Mouse (Mus musculus) kidney, postnatal 10 days (tissue): ENCODE measurements at regions not wholly inside any gene's neighbourhood (a gene's known extent, or its start where the extent isn't known, plus 50 kb on each side); places are given as distances from the start of the nearest gene placed in this dataset.

Experiments used
- DNase-seq: peaks from one replicate; pipeline ENCODE4 v3.0.0; 2021; ENCODE audit warnings: mixed read lengths

- DNase-seq = no peak
Measured at GRCm38 (mm10) chr1:143074999-143075398, 565.5 kb upstream of the B3galt2 start.

GRCm38 (mm10) chr1:143080441-143080840 lies 560.0 kb upstream of the B3galt2 start:
- no peak for DNase-seq

- no peak for DNase-seq
Measured at GRCm38 (mm10) chr1:143096904-143097303, 543.6 kb upstream of the B3galt2 start.

- no peak for DNase-seq
Measured at GRCm38 (mm10) chr1:143098307-143098706, 542.2 kb upstream of the B3galt2 start.

- no peak for DNase-seq
Measured at GRCm38 (mm10) chr1:143122185-143122584, 518.3 kb upstream of the B3galt2 start.

GRCm38 (mm10) chr1:143130257-143130656 lies 510.2 kb upstream of the B3galt2 start:
- no peak for DNase-seq

GRCm38 (mm10) chr1:143132806-143133205 lies 507.7 kb upstream of the B3galt2 start:
- no peak for DNase-seq

GRCm38 (mm10) chr1:143145111-143145984 lies 495.1 kb upstream of the B3galt2 start:
- no peak for DNase-seq

- no peak for DNase-seq
Measured at GRCm38 (mm10) chr1:143171286-143171685, 469.2 kb upstream of the B3galt2 start.

GRCm38 (mm10) chr1:143173836-143174235 lies 466.6 kb upstream of the B3galt2 start:
- no peak for DNase-seq

GRCm38 (mm10) chr1:143192167-143192793 lies 448.2 kb upstream of the B3galt2 start:
- DNase-seq = no peak

- no peak for DNase-seq
Measured at GRCm38 (mm10) chr1:143200213-143200889, 440.1 kb upstream of the B3galt2 start.

- no peak for DNase-seq
Measured at GRCm38 (mm10) chr1:143200971-143201370, 439.5 kb upstream of the B3galt2 start.

GRCm38 (mm10) chr1:143202182-143202581 lies 438.3 kb upstream of the B3galt2 start:
- no peak for DNase-seq

GRCm38 (mm10) chr1:143204070-143204469 lies 436.4 kb upstream of the B3galt2 start:
- DNase-seq = no peak

GRCm38 (mm10) chr1:143206995-143207394 lies 433.5 kb upstream of the B3galt2 start:
- no peak for DNase-seq

GRCm38 (mm10) chr1:143207399-143208065 lies 432.9 kb upstream of the B3galt2 start:
- no peak for DNase-seq

GRCm38 (mm10) chr1:143217401-143217800 lies 423.1 kb upstream of the B3galt2 start:
- no peak for DNase-seq

- no peak for DNase-seq
Measured at GRCm38 (mm10) chr1:143231969-143232368, 408.5 kb upstream of the B3galt2 start.

- no peak for DNase-seq
Measured at GRCm38 (mm10) chr1:143258470-143259215, 381.8 kb upstream of the B3galt2 start.

GRCm38 (mm10) chr1:143263263-143264038 lies 377.0 kb upstream of the B3galt2 start:
- no peak for DNase-seq
